Mouse (Mus musculus): ENCODE results near the gene Abhd17b. TPM values are rescaled to one million over a fixed set of nuclear protein-coding genes. Genes with fewer than 3 reads are reported as not detected.
"Not testable (repeated sequence)": the region's sequence is repeated elsewhere in the genome, so short reads cannot be mapped to it uniquely, and the experiment has no call there.

Gene Abhd17b
- total RNA-seq, 1 experiment from 2014 or later = 60.2 TPM

DNA sequence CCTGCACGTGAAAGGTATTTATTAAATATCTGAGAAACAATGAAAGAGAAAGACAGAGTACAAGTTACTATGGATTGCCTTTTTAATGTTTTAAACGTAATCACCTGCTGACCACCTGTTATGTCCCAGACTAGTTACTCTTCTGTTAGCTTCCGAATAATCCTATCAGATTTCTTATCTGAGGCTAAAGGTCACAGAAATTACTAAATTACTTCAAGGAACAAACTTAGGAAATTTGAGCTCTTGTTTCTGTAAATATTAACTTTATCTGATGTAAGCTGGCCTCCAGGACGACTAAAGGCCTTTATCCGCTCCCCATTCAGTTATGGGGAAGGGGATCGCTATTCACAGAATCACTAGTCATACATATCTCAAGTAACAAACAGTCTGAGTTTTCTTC is 1.3 kb upstream of the Abhd17b start:
- no peak for ATAC-seq (replicated peaks; ENCODE audit: low read depth, poor library complexity, severe bottlenecking)

DNA sequence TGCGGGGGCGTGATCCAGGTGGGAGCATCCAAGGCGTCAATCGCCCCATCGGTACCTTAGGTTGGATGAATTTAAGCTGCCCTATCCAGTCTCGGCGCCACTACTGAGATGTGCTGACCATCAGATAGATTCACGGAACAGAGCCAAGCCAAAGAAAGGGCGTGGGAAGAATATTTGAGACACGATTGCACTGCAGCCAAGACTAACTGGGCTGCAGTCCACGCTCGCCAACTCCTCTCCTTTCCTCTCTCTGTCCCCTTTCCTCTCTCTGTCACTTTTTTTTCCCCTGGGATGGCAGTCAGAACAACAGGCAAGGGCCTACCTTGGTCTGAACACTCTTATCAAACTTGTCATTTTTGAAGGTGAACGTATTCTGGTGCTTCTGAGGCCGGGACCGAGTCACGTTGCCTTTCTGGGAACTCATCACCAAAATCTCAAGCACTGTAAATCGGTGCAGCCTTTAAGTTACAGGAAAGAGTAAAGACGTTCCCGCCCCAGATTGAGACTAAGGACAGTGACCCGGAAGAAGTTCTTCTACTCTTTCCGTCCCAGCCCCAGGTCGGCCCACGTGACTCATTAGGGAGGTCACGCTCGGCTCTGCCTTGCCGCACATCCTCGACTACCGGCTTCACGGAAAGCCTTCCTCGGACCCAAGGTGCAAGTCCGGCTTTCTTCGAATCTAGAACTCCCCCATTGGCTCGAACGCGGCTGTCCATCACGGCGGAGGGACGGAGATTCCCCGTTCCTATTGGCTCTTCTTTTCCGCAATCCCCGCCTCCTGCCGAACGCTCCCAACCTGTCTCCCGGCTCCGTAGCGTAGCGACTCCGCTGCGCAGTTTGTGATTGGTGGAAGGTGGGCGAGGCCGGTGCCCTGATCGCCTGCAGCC is 457 bp upstream of the Abhd17b start, which contains the start of gene 1110059E24Rik:
TSS of gene 1110059E24Rik (minus strand) at position 692 of the 887 bp plus-strand sequence.
- ATAC-seq (replicated peaks; ENCODE audit: low read depth, poor library complexity, severe bottlenecking) = peak; percentile 97

DNA sequence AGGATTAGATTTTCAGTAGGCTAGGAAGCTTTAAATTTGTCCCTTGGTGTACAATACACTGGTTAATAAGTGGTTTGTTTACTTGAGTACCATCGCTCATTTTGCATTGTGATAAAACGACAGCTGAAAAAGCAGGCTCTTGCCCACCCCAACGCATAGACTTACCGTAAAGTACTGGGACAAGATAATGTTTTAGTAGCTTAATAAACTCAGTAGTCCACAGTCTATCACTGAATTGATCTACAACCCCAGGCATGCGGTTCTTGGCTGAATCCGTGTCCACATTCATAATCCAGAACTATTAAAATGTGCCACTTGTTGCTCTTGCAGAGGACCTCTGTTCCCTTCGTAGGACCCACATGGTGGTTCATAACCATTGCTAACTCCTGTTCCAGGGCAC is 1.8 kb downstream of the Abhd17b start:
- no peak for ATAC-seq (replicated peaks; ENCODE audit: low read depth, poor library complexity, severe bottlenecking)

DNA sequence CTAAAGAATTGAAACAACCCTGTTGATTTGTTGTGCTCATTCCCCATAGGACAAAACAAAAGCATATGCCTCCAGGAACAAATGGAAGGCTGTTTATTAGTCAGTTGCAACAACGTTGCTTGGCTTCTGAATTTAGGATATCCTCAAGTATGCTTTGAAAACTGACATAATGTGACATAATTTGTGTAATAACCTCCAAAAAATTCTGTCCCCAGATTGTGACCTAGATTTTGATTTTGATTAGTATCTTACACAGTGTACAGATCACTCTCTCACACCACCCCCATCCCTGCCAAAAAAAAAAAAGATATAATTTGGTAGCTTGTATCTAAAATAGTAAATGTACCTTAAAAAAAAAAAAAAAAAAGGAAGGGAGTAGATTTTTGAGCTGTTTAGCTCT is 7.7 kb downstream of the Abhd17b start:
- no peak for ATAC-seq (replicated peaks; ENCODE audit: low read depth, poor library complexity, severe bottlenecking)

DNA sequence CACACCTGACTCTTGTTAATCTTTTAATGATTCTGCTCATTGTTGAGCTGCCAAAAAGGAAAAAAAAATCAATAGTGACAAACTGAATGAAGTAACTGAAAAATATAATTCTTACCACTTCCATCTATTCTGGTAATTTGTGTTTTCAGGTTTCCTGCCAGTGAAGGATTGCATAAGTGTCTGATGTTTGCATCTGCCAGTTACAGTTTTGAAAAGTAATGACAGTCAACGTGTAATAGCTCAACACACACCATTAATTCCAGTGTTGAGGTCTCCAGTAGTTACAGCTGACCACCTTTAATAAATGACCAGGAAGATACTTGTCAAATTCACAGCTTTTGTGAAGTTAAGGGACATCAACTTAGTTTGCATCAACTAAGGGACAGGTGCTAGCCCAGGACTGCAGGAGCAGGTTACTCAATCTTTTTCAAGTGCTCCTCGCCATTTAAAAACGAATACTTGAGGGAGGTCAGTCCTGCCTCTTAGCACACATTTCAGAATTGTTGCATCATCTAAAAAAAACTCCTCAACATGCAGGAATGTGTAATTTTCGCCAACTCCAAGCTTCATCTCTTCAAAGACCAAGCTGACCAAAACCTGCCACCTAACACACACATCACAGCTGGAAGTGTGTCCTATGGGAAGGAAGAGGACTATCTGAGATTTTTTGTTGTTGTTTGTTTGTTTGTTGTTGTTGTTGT is 10.9 kb downstream of the Abhd17b start:
- peak; percentile 67 for ATAC-seq (replicated peaks; ENCODE audit: low read depth, poor library complexity, severe bottlenecking)

DNA sequence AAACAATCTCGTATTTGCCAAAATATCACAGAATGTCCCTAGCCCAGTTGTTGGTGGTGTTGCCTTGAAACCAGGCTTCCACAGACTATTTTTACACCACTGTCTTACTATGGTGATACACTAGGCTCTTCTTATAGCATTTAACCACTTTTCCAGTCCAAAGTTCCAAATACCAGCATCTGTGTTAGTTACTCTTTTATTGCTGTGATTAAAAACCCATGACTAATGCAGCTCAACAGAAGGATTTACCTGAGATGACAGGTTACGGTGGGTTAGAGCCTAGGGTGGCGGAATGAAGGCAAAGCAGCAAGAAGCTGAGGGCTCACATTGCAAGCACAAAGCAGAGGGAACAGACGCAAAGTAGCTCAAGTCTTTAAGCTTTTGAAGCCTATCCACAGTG is 16.7 kb downstream of the Abhd17b start:
- ATAC-seq (replicated peaks; ENCODE audit: low read depth, poor library complexity, severe bottlenecking) = no peak

DNA sequence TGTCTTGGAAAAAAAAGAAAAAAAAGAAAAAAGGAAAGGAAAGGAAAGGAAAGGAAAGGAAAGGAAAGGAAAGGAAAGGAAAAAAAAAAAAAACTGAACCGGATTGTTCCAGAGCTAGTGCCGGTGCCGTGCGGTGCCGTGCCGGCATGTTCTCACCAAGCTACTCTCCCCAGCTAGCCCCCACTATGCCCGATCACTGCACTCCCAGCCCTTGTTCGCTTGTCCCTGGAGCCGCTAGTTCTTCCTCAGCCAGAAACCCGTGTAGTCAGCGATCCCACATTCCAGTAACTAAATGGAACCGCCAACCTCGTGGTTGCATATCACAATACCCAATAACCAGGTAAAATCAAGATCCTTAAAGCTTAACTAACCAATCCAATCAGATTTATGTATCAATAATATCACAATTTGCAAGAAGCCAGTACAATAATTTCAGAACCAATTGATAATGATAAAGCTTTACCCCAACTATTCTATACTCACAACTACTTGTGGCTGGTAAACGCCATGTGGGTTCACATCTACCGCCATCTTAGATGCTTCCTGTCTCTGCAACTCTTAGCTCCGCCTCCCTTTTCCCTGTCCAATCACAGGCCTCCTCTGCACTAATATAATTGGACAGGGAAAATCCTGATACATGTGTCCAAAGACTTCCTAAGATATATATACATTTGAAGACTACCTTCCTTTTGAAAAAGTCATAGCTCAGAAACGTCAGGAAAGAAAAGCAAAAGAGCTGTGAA is 21.5 kb downstream of the Abhd17b start:
- no peak for ATAC-seq (replicated peaks; ENCODE audit: low read depth, poor library complexity, severe bottlenecking)

DNA sequence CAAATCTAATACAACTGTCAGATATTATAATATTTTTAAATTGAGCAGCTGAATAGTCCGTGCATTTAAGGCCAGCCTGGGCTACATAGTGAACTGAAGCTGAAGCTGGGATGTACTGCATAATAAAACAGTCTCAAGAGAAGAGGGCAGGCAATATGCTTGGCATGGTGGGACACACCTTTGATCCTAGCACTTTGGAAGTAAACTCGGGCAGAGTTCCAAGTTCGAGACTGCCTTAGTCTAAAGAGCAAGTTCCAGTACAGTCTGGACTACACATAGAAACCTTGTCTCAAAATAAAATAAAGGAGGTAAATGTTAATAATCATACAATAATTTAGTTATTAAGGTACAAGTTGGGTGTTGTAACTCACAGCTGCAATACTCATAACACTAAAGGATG is 27.1 kb downstream of the Abhd17b start:
- ATAC-seq (replicated peaks; ENCODE audit: low read depth, poor library complexity, severe bottlenecking) = no peak

DNA sequence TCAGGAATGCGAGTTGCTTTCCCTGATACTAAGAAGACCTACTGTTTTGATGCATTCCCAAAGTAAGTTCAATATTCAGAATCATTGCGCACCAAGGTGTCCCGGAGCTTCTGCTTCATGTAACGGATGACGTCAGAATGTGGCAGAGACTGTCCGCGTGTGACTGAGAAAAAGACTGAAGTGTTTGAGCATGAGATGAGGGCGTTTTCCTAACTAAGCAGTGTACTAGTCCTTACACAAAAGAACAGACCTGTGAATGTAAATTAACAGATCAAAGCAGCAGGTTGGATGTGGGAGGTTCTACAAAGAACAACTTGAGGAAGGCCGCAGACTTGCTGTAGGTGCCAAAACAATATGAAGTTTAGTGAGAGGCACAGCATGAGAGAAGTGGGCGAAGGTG is 28.0 kb downstream of the Abhd17b start:
- ATAC-seq (replicated peaks; ENCODE audit: low read depth, poor library complexity, severe bottlenecking) = no peak

DNA sequence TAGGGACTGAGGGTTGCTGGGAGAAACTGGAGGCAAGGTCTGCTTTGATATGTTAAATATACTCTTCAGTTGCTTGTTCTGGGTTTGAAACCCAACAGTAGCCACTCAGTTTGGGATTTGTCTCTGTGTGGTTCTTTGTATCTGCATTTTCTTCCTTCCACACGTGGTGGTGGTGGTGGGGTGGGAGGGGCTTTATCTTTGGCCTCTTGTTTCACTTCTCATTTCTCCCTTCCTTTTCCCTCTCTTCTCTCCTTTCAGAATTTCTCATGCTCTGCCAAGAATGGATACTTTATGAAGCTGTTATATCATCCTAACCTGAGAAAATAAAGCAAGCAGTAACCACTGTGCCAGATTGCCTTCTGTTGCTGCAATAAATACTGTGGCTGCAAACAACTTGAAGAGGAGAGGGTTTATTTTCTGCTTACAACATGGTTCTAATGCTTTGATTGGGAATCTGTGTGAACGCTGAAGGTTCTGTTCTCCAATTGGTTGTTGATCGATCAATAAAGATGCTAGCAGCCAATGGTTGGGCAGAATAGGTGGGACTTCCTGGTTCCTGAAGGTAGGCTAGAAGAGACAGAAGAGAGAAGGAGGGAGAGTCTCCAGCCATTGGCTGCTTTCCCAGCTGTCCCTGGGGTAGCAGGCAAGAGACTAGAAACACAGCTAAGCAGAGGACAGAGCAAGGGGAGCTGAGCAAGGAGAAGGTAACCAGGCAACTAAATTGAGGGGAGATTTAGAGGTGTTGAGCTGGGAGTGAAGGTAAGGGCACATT is 60.5 kb downstream of the Abhd17b start:
- peak; percentile 80 for ATAC-seq (replicated peaks; ENCODE audit: low read depth, poor library complexity, severe bottlenecking)

DNA sequence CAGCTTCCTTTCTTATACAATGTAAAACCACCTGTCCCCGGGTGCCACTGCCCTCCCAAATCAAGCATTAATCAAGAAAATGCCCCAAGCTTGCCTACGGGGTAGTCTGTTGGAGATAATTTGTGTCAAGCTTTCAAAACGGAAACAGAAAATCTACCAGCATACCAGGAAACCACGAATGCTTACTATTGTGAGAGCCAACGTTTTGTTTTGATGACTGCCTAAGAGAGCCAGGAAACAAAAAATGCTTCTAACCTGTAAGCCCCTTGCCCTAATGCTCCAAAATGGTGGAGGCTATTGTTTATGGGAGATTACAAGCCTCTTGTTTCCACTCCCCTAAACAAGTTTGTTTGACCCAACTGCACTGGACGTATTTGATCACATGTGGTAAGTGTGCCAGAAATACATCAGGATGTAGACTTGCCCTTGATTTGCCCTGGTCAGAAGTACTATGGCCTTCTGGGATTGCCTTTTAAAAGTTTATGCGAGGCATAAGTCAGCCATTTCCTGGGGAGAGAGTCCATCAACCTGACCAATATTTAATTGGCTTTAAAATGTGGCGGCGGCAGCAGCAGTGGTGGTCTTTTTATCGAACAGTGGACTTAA is 61.4 kb downstream of the Abhd17b start:
- ATAC-seq (replicated peaks; ENCODE audit: low read depth, poor library complexity, severe bottlenecking) = peak; percentile 30; the same call in 1 of the 2 replicates

DNA sequence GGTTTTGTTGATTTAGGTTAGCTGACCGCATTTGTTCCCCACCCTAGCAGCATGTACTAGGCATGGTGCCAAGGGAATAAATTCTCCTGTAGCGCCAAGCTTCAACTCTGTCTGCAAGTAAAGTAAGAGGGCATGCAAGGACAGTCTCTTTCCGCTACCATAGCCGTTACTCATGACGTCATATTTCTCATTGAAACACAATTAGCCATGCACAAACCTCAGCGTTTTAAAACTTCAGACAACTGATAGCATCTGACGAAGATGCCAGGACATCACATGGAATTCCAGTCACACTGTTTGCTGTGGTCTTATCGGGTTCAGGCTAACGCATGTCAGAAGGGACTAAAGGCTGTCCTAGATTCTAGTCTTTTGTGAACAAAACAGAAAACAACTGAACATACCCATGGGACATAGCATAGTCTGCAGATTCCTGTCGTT is 62.0 kb downstream of the Abhd17b start:
- ATAC-seq (replicated peaks; ENCODE audit: low read depth, poor library complexity, severe bottlenecking) = no peak

DNA sequence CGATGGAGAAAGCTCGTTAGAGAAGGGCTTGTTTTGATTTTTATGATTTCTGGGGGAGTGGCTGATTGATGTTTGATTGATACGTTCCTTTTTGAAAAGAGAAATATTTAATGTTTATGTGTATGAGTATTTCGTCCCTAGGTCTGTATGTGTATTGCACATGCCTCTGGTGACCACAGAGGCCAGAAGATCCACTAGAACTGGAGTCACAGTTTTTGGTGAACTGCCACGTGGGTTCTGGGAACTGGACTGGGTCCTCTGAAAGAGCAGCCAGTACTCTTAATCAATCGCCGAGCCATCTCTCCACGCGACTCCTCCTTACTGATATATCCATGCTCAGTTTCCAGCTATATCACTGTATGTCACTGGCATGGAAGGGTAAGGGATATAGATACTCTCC is 62.5 kb downstream of the Abhd17b start:
- ATAC-seq (replicated peaks; ENCODE audit: low read depth, poor library complexity, severe bottlenecking) = no peak

DNA sequence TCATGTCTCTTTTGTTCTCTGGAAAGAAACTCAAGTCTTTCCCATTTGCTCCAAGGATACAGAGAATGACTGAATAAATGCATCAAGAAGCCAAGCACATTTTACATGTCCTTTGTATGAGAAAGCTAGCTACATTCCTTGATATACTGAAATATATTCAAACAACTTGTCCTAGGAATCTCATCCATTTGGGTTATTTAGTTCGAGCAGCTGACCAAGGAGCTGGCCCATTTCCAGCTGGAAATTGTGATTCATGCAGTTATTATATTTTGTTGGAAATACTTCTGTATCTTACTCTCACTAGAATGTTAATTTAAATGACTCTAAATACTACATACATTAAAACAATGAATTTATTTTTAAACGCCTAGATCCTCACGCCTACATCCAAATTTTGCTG is 63.5 kb downstream of the Abhd17b start:
- no peak for ATAC-seq (replicated peaks; ENCODE audit: low read depth, poor library complexity, severe bottlenecking)

DNA sequence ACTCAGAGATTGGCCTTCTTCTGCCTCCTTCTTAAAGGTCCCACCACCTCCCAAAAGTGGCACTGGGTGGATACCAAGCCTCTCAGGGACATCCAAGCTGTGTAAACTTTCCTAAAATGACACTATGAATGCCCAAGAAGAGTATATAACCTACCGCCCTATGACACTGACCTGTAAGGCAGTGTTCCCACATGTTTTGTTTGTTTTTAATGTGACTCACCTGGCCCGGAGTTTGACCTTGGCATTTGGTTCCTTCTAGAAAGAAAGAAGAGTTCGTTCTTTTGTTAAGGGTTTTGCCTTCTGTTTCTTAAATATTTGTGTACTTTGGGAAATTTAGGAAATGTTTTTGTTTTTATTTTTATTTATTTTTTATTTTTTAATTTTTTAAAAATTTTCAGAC is 66.2 kb downstream of the Abhd17b start:
- no peak for ATAC-seq (replicated peaks; ENCODE audit: low read depth, poor library complexity, severe bottlenecking)

DNA sequence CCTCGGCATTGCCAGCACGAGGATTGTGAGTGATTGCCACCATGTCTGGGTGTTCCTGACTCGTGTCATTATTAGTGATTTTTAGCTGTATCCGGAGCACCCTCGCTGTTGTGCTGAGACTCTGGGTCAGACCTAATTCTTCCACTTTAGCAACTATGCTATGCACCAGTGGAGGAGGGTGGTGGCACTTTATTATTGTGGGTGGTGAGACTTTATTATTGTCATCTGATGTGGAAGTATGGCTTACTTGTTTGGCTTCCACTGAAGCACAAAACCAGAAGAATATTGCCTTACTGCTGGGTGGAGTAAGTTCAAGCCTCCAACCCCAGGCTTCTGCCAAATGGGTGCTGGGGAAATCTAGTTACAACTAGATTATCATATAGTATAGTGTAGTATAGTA is 68.0 kb downstream of the Abhd17b start:
- ATAC-seq (replicated peaks; ENCODE audit: low read depth, poor library complexity, severe bottlenecking) = no peak

DNA sequence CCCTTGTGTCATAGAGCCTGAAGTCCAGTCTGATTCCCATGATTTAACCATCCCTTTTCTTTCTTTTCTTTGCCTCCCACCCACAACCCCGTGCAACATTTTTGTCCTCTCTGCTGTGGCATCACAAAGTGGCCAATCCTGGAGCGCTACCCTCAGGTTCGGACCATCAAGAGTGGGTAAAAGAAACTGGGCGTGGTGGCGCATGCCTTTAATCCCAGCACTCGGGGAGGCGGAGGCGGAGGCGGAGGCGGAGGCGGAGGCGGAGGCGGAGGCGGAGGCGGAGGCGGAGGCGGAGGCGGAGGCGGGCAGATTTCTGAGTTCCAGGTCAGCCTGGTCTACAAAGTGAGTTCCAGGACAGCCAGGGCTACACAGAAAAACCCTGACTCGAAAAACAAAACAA is 70.3 kb downstream of the Abhd17b start:
- ATAC-seq (replicated peaks; ENCODE audit: low read depth, poor library complexity, severe bottlenecking) = not testable (repeated sequence)

DNA sequence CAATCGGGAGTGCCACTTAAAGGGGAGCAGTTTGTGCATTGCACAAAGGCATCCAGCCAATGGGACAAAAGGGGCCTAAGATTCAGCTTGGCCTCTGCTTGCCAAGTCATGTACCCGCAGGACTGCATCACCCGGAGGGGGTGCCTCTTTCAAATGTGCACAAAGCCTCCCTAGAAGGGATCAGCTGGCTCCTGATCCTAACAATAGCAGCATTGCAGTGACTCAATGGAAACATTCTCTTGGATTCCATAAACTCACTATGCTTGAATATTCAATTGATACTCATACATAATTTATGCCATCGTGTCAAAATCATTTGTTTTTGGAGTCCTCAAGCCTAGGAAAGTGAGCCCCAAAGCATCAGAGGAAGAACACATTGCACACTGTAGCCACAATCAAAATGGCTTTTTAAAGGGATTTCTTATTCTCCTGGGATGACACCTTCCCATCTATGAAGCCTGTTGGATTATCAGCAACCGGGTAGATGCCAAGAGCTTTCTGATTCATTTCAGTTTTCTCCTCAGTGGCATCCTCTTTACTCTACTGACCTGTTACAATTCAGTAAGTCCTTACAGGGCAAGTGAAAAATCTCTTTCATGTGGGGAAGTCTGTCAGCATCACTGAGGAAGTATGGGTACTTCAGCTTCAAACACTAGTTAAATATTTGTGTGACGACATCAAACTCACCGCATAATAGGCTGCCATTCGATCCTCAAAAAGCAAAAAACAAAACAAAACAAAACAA is 71.1 kb downstream of the Abhd17b start:
- no peak for ATAC-seq (replicated peaks; ENCODE audit: low read depth, poor library complexity, severe bottlenecking)

DNA sequence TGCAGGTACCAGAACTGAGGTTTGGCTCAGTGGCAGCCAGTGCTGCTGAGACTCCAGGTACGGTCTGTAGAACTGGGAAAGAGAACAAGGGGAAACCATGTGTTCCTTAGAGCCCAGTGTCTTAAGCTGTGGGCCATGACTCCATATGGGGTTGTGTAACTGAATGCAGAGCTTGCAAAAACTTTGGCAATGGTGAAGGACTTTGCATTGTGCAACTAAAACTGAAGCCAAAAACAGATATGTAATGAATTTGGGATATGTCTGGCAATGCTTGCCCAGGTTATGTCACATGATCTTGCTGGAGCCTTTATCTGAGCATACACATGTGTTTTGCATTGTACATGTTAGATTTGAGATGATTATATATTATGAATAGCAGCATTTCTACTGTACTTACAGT is 72.2 kb downstream of the Abhd17b start:
- ATAC-seq (replicated peaks; ENCODE audit: low read depth, poor library complexity, severe bottlenecking) = peak; percentile 39; the same call in 1 of the 2 replicates
